Mouse (Mus musculus) bone marrow, adult 2 months (tissue): Measurements from ENCODE around the gene B3gnt7.

Experiments
- CTCF ChIP-seq: fragments of 200-500 bp; IDR thresholded peaks from 2 replicates; pipeline ENCODE4 v1.5.1; 2011; ENCODE audit warnings: low read length, control low read depth; ENCODE audit not compliant: control insufficient read depth, insufficient read depth
- POLR2A ChIP-seq: fragments of 200-500 bp; IDR thresholded peaks from 2 replicates; pipeline ENCODE4 v1.6.1; 2011; ENCODE audit warnings: low read depth, mild to moderate bottlenecking, control low read depth, low read length, borderline replicate concordance; ENCODE audit not compliant: control insufficient read depth

DNA sequence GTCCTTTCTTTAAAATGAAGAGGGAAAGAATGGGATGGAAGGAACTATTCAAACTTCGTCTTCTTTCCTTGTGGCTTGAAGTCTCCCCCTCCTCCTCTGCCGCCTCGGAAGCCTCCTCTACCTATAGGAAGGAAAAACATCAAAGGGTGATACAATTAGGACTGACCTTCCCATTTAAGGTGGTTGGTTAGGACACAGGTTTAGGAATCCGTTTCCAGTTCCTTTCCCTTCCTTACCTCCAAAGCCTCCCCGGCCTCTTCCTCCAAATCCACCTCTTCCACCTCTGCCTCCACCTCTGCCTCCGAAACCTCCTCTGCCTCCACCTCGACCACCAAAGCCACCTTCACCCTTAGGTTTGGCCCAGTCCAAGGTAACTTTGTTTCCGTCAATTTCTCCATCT is 47.9 kb downstream of the B3gnt7 start:
- TF ChIP-seq CTCF = no peak
- no peak for TF ChIP-seq POLR2A
